ENCODE assay signal across 23 mouse cellular contexts in the genomic region with DNA sequence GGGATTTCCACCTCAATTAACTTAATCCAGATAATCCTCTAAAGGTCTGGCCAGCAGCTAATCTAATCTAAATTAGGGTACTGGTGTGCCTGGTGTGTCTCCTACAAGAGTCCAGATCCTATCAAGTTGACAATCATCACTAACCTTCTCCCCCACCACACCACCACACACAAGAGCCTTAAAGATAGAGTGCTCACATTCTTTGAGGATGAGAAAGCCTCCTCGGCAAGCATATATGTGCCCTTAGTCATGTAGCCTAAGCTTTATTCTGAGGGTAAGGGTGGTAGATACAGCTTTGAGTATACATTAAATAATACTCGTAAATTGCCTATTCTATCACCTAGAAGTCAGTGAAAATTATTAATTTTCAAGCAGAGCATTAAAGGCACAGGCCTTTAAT. TPM values are rescaled to one million over a fixed set of nuclear protein-coding genes. Genes with fewer than 3 reads are reported as not detected.
DNase-seq lines count a peak whose midpoint lies in the region; ATAC-seq and TF ChIP-seq lines count a peak whose summit lies in the region.
"Had no signal": no experiment of that assay in that cellular context is flagged by ENCODE, and none has a peak within 500 bp of the region (broad histone marks: within the 10 kb centered on the region; RNA-seq: fewer than 3 reads in every experiment).

No protein-coding gene starts in this region.

- H3K9me3 ChIP-seq in heart, embryonic 15.5 days (replicated peaks), result no peaks in the 10 kb centered on the region
- H3K9me3 ChIP-seq in lung, embryonic 15.5 days, result no peaks in the 10 kb centered on the region
- H3K9me3 ChIP-seq in lung, postnatal 0 days (ENCODE audit: low read length), result no peaks in the 10 kb centered on the region
- H3K9me3 ChIP-seq in embryonic facial prominence, embryonic 14.5 days (ENCODE audit: control insufficient read depth, low read length), result no peaks in the 10 kb centered on the region
- H3K9me3 ChIP-seq: G1E; limb, embryonic 15.5 days; midbrain, embryonic 15.5 days had no signal

- H3K27ac ChIP-seq in heart, embryonic 15.5 days, result peak overlapping the region; percentile 51
- H3K27ac ChIP-seq in lung, embryonic 15.5 days, result peak overlapping the region; percentile 27; the same call in 1 of the 2 replicates
- no peak overlapping the region for H3K27ac ChIP-seq in lung, postnatal 0 days (ENCODE audit: low read length)
- H3K27ac ChIP-seq in embryonic facial prominence, embryonic 14.5 days (replicated peaks; ENCODE audit: low read depth, low read length), result 0 out of 2 replicates have a peak overlapping the region, but pooled peaks have one; percentile 8
- H3K27ac ChIP-seq: limb, embryonic 15.5 days; midbrain, embryonic 15.5 days had no signal

- no peak overlapping the region for H3K4me3 ChIP-seq in heart, embryonic 15.5 days
- no peak overlapping the region for H3K4me3 ChIP-seq in lung, embryonic 15.5 days
- no peak overlapping the region for H3K4me3 ChIP-seq in lung, postnatal 0 days (ENCODE audit: low read depth, low read length)
- H3K4me3 ChIP-seq in embryonic facial prominence, embryonic 14.5 days (ENCODE audit: low read depth, low read length), result no peak overlapping the region
- H3K4me3 ChIP-seq: limb, embryonic 15.5 days; midbrain, embryonic 15.5 days; myocyte had no signal

- no peak overlapping the region for H3K4me2 ChIP-seq in heart, embryonic 15.5 days
- no peak overlapping the region for H3K4me2 ChIP-seq in lung, embryonic 15.5 days
- H3K4me2 ChIP-seq in lung, postnatal 0 days (replicated peaks; ENCODE audit: low read depth, low read length), result no peak overlapping the region
- H3K4me2 ChIP-seq in embryonic facial prominence, embryonic 14.5 days (ENCODE audit: low read depth, low read length), result no peak overlapping the region
- H3K4me2 ChIP-seq: limb, embryonic 15.5 days; midbrain, embryonic 15.5 days had no signal

- no peaks in the 10 kb centered on the region for H3K27me3 ChIP-seq in heart, embryonic 15.5 days
- H3K27me3 ChIP-seq in lung, embryonic 15.5 days, result no peaks in the 10 kb centered on the region
- H3K27me3 ChIP-seq in lung, postnatal 0 days (replicated peaks; ENCODE audit: insufficient read depth, low read length), result no peaks in the 10 kb centered on the region
- H3K27me3 ChIP-seq in embryonic facial prominence, embryonic 14.5 days (replicated peaks; ENCODE audit: control insufficient read depth, insufficient read depth, low read length), result no peaks in the 10 kb centered on the region
- H3K27me3 ChIP-seq: limb, embryonic 15.5 days; midbrain, embryonic 15.5 days had no signal

- TF ChIP-seq EP300 in lung, postnatal 0 days (IDR thresholded peaks at IDR 0.05), result no peak

- no peaks in the 10 kb centered on the region for H3K36me3 ChIP-seq in heart, embryonic 15.5 days
- no peaks in the 10 kb centered on the region for H3K36me3 ChIP-seq in lung, embryonic 15.5 days
- H3K36me3 ChIP-seq in lung, postnatal 0 days (ENCODE audit: insufficient read depth, low read length), result no peaks in the 10 kb centered on the region
- no peaks in the 10 kb centered on the region for H3K36me3 ChIP-seq in embryonic facial prominence, embryonic 14.5 days (ENCODE audit: control insufficient read depth, insufficient read depth, low read length)
- H3K36me3 ChIP-seq: G1E; limb, embryonic 15.5 days; midbrain, embryonic 15.5 days had no signal

- no peak overlapping the region for H3K9ac ChIP-seq in heart, embryonic 15.5 days
- H3K9ac ChIP-seq in lung, embryonic 15.5 days, result no peak overlapping the region
- H3K9ac ChIP-seq in lung, postnatal 0 days (replicated peaks; ENCODE audit: low read depth), result no peak overlapping the region
- no peak overlapping the region for H3K9ac ChIP-seq in embryonic facial prominence, embryonic 14.5 days (ENCODE audit: low read depth, low read length)
- H3K9ac ChIP-seq: limb, embryonic 15.5 days; midbrain, embryonic 15.5 days had no signal

- ATAC-seq in heart, embryonic 15.5 days (replicated peaks; ENCODE audit: insufficient number of reproducible peaks, insufficient read depth, low FRiP score, low read depth), result no peak
- ATAC-seq in lung, embryonic 15.5 days (ENCODE audit: borderline replicate concordance, extremely low read depth, low FRiP score, low TSS enrichment), result no peak
- ATAC-seq in lung, postnatal 0 days, result no peak
- ATAC-seq in embryonic facial prominence, embryonic 14.5 days (ENCODE audit: low read depth), result no peak
- ATAC-seq: forebrain, embryonic 14.5 days; midbrain, embryonic 15.5 days had no signal

- no peak for DNase-seq in heart, postnatal 14 days
- DNase-seq in lung, postnatal 0 days (ENCODE audit: low spot score), result no peak
- no peak for DNase-seq in embryonic facial prominence, embryonic 14.5 days (ENCODE audit: low spot score)
- DNase-seq in kidney, postnatal 25 days, result no peak
- DNase-seq in urinary bladder, adult 2 months (ENCODE audit: low spot score), result no peak
- DNase-seq: cerebellum, adult 18-20 months; cerebellum, postnatal 25 days; embryo, embryonic 11 days; gastrocnemius, postnatal 25 days; kidney, adult 2 months; kidney, postnatal 14 days; lung, postnatal 36 days; right cerebral cortex, postnatal 14 days; spleen, adult 18-20 months; thymus, postnatal 36 days had no signal

- H3K4me1 ChIP-seq in heart, embryonic 15.5 days (replicated peaks), result peaks cover 63% of the 10 kb centered on the region
- peaks cover 47% of the 10 kb centered on the region for H3K4me1 ChIP-seq in lung, embryonic 15.5 days
- H3K4me1 ChIP-seq in lung, postnatal 0 days (ENCODE audit: insufficient read depth, low read depth, low read length), result peaks cover 18% of the 10 kb centered on the region; the same call in 1 of the 2 replicates
- H3K4me1 ChIP-seq in embryonic facial prominence, embryonic 14.5 days (ENCODE audit: control insufficient read depth, insufficient read depth, low read length), result peaks cover 36% of the 10 kb centered on the region

- no peak for TF ChIP-seq CTCF in lung, postnatal 0 days (IDR thresholded peaks at IDR 0.05)

- WGBS in heart, embryonic 15.5 days, result 41% methylated on average over 2 of the region's 2 CpGs
- WGBS in lung, embryonic 15.5 days, result 59% methylated on average over 2 of the region's 2 CpGs
- whole genome bisulfite sequencing in lung, postnatal 0 days, result 64% methylated on average over 2 of the region's 2 CpGs
- 74% methylated on average over 2 of the region's 2 CpGs for WGBS in embryonic facial prominence, embryonic 14.5 days

- intact Hi-C loops in heart, postnatal 14 days (cut with DNase I), result no loop called here

RNA-seq across cellular contexts. Expression of gene Fignl1, which starts 32.0 kb away (rescaled TPM):
- polyA plus RNA-seq in heart, embryonic 15.5 days (2015; fragmentation: Nextera tagmentation; extraction: Ambion mirVana), result 42.5 and 45.8 TPM in 2 replicates
- total RNA-seq in heart, postnatal 14 days (2021), result 1 to 10 TPM; 1.0 to 2.3 TPM
- polyA plus RNA-seq in lung, embryonic 15.5 days (2015; fragmentation: Nextera tagmentation; extraction: Ambion mirVana), result 86.1 and 88.1 TPM in 2 replicates
- polyA plus RNA-seq in lung, postnatal 0 days (2015; fragmentation: Nextera tagmentation; extraction: Ambion mirVana), result 4.2 and 5.6 TPM in 2 replicates
- 45.5 and 55.6 TPM in 2 replicates for polyA plus RNA-seq in embryonic facial prominence, embryonic 14.5 days (2014; fragmentation: Nextera tagmentation; extraction: Ambion mirVana)
- polyA plus RNA-seq in urinary bladder, adult 2 months (2012; rRNA removed), result 0.66 and 1.2 TPM in 2 replicates

RNA-seq across cellular contexts. Expression of gene Ddc, which starts 57.2 kb away (rescaled TPM):
- polyA plus RNA-seq in heart, embryonic 15.5 days (2015; fragmentation: Nextera tagmentation; extraction: Ambion mirVana), result 92.1 and 115 TPM in 2 replicates
- 1 to 10 TPM; 3.1 to 5.8 TPM for total RNA-seq in heart, postnatal 14 days (2021)
- 15.4 and 16.4 TPM in 2 replicates for polyA plus RNA-seq in lung, embryonic 15.5 days (2015; fragmentation: Nextera tagmentation; extraction: Ambion mirVana)
- polyA plus RNA-seq in lung, postnatal 0 days (2015; fragmentation: Nextera tagmentation; extraction: Ambion mirVana), result 12.4 and 17.6 TPM in 2 replicates
- 32.5 and 48.4 TPM in 2 replicates for polyA plus RNA-seq in embryonic facial prominence, embryonic 14.5 days (2014; fragmentation: Nextera tagmentation; extraction: Ambion mirVana)
- 3.4 and 4.1 TPM in 2 replicates for polyA plus RNA-seq in urinary bladder, adult 2 months (2012; rRNA removed)
- total RNA-seq: hematopoietic stem cell, adult 5-6 weeks had no signal
